Mouse (Mus musculus): ENCODE measurements at regions not wholly inside any gene's neighbourhood (a gene's known extent, or its start where the extent isn't known, plus 50 kb on each side); places are given as distances from the start of the nearest gene placed in this dataset.

DNA sequence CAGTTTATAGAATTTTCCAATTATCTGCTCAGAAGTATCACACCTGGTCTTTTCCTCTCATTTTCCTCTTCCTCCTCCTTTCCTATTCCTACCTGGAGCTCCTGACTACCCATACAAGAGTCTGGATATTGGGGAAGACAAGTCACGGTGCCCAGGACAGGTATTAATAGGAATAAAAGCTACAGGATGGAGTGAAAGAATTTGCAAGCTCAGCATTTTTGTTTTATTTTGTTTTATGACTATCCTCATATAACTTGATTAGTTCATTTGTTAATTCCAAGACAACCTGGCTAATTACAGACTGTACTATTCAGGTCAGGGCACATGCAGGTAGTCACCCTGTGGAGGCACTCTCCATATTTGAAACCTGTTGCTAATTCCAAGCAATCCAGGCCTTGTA, 72.0 kb downstream of the Rassf10 start:
- TF ChIP-seq CTCF (IDR thresholded peaks at IDR 0.05; ENCODE audit: low read depth, low read length) (no peak), TAL1 (conservative IDR thresholded peaks at IDR 0.05; ENCODE audit: low read depth, low read length) (no peak), POLR2AphosphoS5 (IDR thresholded peaks at IDR 0.05; ENCODE audit: insufficient replicate concordance, low read depth, low read length) (no peak), GATA1 (IDR thresholded peaks at IDR 0.05; ENCODE audit: borderline replicate concordance, low read length) (no peak)

All from G1E (cell line).